Comparison of ENCODE assay signal across 8 mouse cellular contexts in the genomic region with DNA sequence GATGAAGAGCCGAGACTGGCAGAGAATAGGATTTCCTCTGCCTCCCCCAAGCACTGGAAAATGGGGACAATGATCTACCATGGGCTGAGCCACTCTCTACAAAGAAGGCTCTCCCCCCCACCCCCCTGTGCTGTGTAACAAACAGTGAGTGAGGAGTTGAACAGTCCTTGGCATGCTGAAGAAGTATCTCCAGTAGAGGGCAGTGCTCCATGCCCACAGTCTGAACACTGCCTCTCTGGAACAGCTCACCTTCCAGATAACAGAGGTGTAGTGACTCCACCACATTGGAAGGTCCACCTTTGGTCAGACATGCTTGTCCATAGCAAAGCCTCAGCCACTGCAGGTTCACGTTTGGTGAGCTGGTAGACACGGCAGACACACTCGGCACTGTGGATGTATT.
DNase-seq lines count a peak whose midpoint lies in the region; ATAC-seq and TF ChIP-seq lines count a peak whose summit lies in the region.

No protein-coding gene starts in this region.

- ATAC-seq in forebrain, embryonic 12.5 days (ENCODE audit: low FRiP score), result peak; percentile 83
- peak; percentile 45; the same call in 1 of the 2 replicates for ATAC-seq in lung, embryonic 14.5 days (ENCODE audit: insufficient read depth)

- H3K4me3 ChIP-seq in bone marrow, adult 2 months (replicated peaks; ENCODE audit: control insufficient read depth, low read depth, low read length), result no peak overlapping the region
- no peak overlapping the region for H3K4me3 ChIP-seq in forebrain, embryonic 12.5 days (replicated peaks)
- no peak overlapping the region for H3K4me3 ChIP-seq in kidney, adult 2 months (ENCODE audit: insufficient read depth, low read depth, low read length)
- no peak overlapping the region for H3K4me3 ChIP-seq in lung, embryonic 14.5 days (ENCODE audit: low read depth, low read length)

- TF ChIP-seq CTCF in bone marrow, adult 2 months (IDR thresholded peaks at IDR 0.05; ENCODE audit: control insufficient read depth, insufficient read depth, low read length), result peak; percentile 83
- TF ChIP-seq CTCF in kidney, adult 2 months (conservative IDR thresholded peaks at IDR 0.05; ENCODE audit: insufficient read depth, insufficient read length, low read depth, low read length), result peak; percentile 92
- TF ChIP-seq CTCF in lung, embryonic 14.5 days (IDR thresholded peaks at IDR 0.05; ENCODE audit: low read depth), result peak; percentile 81

- H3K4me2 ChIP-seq in forebrain, embryonic 12.5 days, result no peak overlapping the region
- no peak overlapping the region for H3K4me2 ChIP-seq in lung, embryonic 14.5 days

- peak; percentile 27 for DNase-seq in layer of hippocampus, adult 11-12 months (ENCODE audit: low spot score)
- no peak for DNase-seq in layer of hippocampus, postnatal 36 days
- peak; percentile 43 for DNase-seq in kidney, adult 2 months
- DNase-seq in lung, embryonic 14.5 days, result peak; percentile 71
- peak; percentile 40 for DNase-seq in retina, embryonic 14.5 days (ENCODE audit: low spot score)
- DNase-seq in frontal cortex, postnatal 14 days (ENCODE audit: low spot score in 2 of 2), result no peak

- WGBS in bone marrow, adult 2 months, result 66% methylated on average over 4 of the region's 4 CpGs
- WGBS in forebrain, embryonic 12.5 days, result 77% methylated on average over 4 of the region's 4 CpGs
- 73% methylated on average over 4 of the region's 4 CpGs for WGBS in kidney, adult 2 months
- WGBS in lung, embryonic 14.5 days, result 75% methylated on average over 4 of the region's 4 CpGs

- H3K27ac ChIP-seq in bone marrow, adult 2 months (ENCODE audit: control insufficient read depth, insufficient read depth, low read depth, low read length, poor library complexity), result no peak overlapping the region
- no peak overlapping the region for H3K27ac ChIP-seq in forebrain, embryonic 12.5 days
- no peak overlapping the region for H3K27ac ChIP-seq in kidney, adult 2 months (ENCODE audit: insufficient read depth, low read depth, low read length)
- no peak overlapping the region for H3K27ac ChIP-seq in lung, embryonic 14.5 days (ENCODE audit: low read depth)

- no peaks in the 10 kb centered on the region for H3K36me3 ChIP-seq in forebrain, embryonic 12.5 days (replicated peaks)
- H3K36me3 ChIP-seq in kidney, adult 2 months (ENCODE audit: control insufficient read depth, insufficient read depth, low read length), result no peaks in the 10 kb centered on the region
- H3K36me3 ChIP-seq in lung, embryonic 14.5 days (ENCODE audit: insufficient read depth), result no peaks in the 10 kb centered on the region

- no peaks in the 10 kb centered on the region for H3K9me3 ChIP-seq in forebrain, embryonic 12.5 days
- no peaks in the 10 kb centered on the region for H3K9me3 ChIP-seq in lung, embryonic 14.5 days (ENCODE audit: low read depth, low read length)

- no peak for TF ChIP-seq POLR2A in bone marrow, adult 2 months (IDR thresholded peaks at IDR 0.05; ENCODE audit: borderline replicate concordance, control insufficient read depth, low read depth, low read length)
- TF ChIP-seq POLR2A in kidney, adult 2 months (IDR thresholded peaks at IDR 0.05; ENCODE audit: low read depth, low read length), result no peak

- H3K4me1 ChIP-seq in bone marrow, adult 2 months (ENCODE audit: control insufficient read depth, insufficient read depth, low read length), result peaks cover 1% of the 10 kb centered on the region; the same call in 1 of the 2 replicates
- H3K4me1 ChIP-seq in forebrain, embryonic 12.5 days, result no peaks in the 10 kb centered on the region
- no peaks in the 10 kb centered on the region for H3K4me1 ChIP-seq in kidney, adult 2 months (ENCODE audit: control insufficient read depth, insufficient read depth, low read length)
- 0 out of 2 replicates have a peak, but pooled peaks cover 7% of the 10 kb centered on the region for H3K4me1 ChIP-seq in lung, embryonic 14.5 days (ENCODE audit: insufficient read depth)

- no peaks in the 10 kb centered on the region for H3K27me3 ChIP-seq in forebrain, embryonic 12.5 days
- H3K27me3 ChIP-seq in kidney, adult 2 months (replicated peaks; ENCODE audit: control insufficient read depth, insufficient read depth, low read length), result no peaks in the 10 kb centered on the region
- H3K27me3 ChIP-seq in lung, embryonic 14.5 days (ENCODE audit: insufficient read depth, low read length), result no peaks in the 10 kb centered on the region

- no peak overlapping the region for H3K9ac ChIP-seq in forebrain, embryonic 12.5 days
- H3K9ac ChIP-seq in lung, embryonic 14.5 days, result no peak overlapping the region

Comparison
In these comparisons a context has a peak if more than half of its experiments do, and no peak if none do; other contexts are left out.
1. DNase-seq: peak in layer of hippocampus, adult 11-12 months (single experiment), kidney, adult 2 months (single experiment), lung, embryonic 14.5 days (single experiment) and retina, embryonic 14.5 days (single experiment); none in layer of hippocampus, postnatal 36 days (0 of 2) and frontal cortex, postnatal 14 days (0 of 2).
2. Peak in every context shown above with its lines, with median percentiles within 50 percentile points of each other: CTCF ChIP-seq.